Mouse (Mus musculus): Measurements from ENCODE around the gene Efemp2. TPM values are rescaled to one million over a fixed set of nuclear protein-coding genes. Genes with fewer than 3 reads are reported as not detected.
"Not testable (repeated sequence)": the region's sequence is repeated elsewhere in the genome, so short reads cannot be mapped to it uniquely, and the experiment has no call there.

The Efemp2 gene
- total RNA-seq, 1 experiment from 2014 or later: 56.3 TPM

DNA sequence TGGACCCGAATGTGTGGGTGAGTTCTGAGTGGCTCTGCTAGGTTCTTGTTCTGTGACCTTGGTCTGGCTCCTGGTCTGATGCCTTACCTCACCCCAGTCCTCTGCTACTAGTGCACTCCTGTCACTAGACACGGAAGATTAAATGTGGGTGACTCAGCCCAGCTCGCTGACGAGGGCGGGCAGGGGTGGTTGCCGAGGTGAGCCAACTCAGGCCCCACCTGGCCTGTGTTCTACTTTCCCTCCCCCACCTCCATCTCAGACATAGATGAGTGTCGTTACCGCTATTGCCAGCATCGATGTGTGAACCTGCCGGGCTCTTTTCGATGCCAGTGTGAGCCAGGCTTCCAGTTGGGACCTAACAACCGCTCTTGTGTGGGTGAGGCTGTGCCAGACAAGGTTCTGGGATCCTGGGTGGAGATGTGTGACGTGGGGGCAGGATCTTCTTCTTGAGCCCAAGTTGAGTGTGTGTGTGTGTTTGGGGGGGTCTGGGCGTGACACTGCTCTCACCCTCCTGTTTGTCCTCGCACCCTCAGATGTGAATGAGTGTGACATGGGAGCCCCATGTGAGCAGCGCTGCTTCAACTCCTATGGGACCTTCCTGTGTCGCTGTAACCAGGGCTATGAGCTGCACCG, 4.0 kb downstream of the Efemp2 start:
- DNase-seq: no peak

DNA sequence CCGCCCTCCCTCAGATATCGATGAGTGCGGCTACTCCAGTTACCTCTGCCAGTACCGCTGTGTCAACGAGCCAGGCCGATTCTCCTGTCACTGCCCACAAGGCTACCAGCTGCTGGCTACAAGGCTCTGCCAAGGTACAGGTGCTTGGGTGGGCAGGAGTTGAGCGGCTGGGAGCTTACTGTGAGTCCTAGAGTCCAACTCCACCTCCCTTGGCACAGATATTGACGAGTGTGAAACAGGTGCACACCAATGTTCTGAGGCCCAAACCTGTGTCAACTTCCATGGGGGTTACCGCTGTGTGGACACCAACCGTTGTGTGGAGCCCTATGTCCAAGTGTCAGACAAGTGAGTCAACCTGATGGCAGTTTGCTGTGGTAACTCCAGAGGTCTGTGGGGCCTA, 6.3 kb downstream of the Efemp2 start:
- DNase-seq: no peak

DNA sequence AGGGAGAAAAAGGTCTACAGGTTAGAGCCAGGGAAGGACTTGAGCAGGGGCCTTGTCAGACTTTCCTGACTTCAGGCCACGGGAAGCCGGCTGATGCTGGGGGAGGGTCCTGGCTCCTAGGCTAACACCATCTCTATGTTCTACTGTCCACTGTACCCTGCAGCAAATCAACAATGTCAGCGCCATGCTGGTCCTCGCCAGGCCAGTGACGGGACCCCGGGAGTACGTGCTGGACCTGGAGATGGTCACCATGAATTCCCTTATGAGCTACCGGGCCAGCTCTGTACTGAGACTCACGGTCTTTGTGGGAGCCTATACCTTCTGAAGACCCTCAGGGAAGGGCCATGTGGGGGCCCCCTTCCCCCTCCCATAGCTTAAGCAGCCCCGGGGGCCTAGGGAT, 7.6 kb downstream of the Efemp2 start:
- DNase-seq: no peak

DNA sequence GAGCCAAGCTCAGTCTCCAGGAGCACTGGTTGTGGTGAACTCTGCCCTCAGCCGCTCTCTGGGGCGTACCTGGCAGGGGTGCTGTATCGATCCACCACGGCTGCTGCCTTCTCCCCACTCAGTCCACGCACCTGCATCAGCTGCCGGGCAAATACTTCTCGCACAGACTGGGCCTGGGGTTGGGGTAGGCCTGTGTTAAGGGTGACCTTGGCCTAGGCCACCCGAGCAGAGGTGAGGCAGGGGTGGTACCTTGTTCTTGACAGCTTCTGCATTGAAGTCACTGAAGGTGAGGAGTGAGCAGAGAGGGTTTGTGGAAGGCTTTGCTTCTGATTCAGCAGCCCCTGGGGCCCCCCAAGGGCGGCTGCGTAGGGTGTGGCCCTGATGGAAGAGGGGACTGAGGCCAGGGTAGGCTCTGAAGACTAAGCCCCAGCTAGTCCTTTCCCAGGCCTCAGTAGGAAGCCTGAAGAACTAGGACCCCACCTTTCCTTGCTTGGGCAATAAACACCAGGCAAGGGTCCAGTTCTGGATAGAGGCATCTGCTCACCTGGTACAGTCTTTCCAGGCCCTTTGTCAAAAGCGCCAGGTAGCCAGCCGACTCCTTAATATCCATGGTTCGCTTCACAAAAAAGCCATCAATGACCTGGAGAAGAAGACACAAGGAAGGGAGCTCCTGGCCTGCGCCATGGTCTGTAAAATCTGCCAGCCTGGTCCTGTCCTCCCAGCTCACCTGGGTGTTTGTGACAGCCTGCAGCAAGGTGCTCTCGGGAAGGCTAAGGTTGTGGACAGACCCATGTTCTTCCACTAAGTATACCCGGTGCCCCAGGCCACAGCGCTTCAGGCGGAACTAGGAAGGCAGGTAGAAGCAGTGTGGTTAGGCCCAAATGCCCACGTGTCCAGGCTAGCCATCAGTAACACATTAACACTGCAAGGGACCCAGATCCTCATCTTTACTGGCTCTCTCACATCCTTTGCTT, 9.9 kb downstream of the Efemp2 start:
- no peak for DNase-seq

DNA sequence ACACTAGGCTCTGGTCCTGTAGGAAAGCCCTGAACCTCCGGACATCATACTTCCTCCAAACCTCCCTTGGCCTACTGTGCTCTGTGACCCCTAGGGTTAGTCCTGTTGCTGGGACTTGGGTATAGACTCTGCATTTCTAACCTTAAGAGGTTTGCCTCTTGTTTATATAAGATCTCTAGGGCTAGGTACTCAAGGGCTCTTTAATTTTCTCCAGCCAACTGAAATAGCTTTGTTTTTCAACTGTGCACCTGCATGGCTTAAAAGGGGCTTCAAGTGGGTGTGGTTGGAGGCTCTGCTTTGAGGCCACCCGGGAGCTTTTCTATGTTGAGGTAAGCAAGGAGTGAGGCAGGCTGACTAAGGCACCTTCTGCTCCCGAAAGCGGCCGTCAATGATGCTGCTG, 10.7 kb downstream of the Efemp2 start:
- DNase-seq: no peak

DNA sequence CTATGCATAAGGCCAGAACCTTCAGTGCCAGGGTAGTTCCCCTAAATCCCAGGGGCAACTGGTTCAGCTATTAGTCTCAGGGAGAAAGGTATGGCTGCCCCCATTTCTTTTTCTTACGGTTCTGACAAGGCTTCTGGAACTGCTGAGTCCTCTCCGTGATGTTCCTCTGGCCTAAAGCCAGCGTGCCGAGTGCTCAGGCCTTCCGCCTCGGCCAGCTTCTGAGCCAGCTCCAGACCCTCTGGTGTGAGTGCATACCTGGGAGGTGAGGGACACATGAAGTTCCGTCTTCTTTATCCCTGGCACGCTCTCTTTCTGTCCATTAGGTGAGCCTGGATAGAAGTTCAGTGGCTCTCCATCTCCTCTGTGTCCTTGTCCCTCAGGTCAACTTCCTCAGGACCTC, 11.6 kb downstream of the Efemp2 start:
- DNase-seq: no peak

DNA sequence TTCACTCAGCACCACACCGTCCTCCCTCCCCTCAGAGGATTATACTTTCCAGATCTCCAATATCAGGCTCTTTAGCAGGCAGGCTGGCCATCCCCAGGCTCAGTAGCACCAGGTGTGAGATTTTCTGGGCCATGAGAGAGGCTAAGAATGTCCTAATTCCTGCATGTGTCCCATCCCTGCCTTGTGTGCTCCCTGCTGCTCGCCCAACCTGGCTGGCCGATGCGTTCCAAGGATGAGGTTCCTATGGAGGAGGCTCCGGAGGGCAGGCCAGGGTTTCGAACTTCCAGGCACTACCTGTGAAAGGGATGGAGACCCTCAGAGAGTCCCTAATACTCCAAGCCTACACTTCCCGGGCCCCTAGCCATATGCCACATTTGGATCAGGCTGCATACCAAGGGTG, 12.1 kb downstream of the Efemp2 start:
- no peak for DNase-seq

DNA sequence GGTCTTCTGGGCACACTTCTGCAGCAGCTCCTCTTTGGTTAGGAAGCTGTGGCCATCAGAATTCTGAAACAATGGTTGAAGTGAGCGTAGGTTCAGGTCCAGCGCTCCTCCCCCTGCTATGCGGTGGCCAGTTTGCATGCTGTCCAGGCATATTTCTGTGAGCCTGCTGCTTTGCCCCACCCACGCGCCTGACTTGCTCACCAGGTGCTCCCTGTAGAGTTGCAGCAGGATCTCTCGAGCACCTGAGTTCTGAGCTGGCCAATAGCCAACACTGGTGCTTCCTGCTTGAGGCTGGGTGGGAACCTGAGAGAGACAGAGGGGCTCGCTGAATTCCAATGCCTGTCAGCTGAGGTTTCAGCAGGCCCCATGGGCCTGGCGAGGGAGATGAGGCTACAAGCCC, 12.5 kb downstream of the Efemp2 start:
- DNase-seq: no peak

DNA sequence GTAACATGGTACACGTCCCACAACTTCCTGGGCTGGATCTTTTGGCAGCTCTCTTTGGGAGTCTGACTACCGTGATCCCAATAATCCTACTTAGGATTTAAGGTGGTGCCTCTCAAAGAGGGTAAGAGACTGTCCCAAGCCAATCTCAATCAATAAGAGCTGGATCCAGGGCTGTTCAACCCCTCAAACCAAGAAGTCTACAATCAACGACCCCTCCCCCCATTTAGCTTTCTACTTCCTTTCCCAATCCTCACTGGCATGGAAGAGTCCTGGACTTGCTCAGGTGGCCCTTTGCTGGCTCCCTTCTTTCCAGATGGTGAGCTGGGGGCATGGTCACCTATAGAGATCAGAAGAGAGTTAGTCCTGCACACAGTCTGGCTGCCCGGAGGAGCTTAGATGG, 13.0 kb downstream of the Efemp2 start:
- DNase-seq: no peak

DNA sequence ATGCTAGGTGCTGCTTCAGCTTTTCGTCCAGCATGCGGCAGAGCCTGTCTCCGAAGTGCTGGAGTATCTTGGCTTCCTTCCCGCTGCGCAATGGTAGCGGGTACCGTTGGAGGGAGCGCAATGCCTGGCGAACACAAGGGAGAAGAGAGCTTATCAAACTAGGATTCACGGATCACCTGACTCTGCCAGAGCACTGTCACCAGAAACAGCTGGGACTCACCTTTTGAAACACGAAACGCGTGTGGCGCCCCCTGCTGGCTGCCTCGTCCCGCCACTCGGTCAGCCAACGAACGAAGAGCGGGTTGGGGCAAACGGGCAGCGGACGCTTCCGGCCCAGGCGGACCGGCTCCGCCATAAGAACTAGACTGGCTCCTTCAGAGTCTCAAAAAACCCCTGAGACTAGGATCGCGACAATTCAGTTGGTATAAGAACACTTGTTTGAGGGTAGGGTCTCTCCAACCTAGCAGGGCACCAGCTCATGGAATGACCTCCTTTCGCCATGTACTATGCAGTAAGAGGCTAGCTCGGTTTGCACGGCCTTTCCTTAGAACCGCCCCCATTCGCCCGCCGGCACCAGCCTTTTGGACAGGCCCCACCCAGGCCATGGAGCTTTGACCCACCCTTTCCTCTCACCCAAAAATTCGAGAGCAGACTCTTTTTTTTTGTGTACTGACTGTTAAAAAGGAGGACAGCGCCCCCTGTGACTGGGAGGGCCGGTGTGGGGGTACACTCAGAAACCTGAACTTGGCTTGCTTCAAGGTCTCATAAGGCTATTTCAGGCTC, 14.2 kb downstream of the Efemp2 start, which contains the start of gene Mus81:
Gene Mus81, minus strand, starts transcription at position 635 of the 783 bp plus-strand sequence.
- DNase-seq: peak; percentile 98

DNA sequence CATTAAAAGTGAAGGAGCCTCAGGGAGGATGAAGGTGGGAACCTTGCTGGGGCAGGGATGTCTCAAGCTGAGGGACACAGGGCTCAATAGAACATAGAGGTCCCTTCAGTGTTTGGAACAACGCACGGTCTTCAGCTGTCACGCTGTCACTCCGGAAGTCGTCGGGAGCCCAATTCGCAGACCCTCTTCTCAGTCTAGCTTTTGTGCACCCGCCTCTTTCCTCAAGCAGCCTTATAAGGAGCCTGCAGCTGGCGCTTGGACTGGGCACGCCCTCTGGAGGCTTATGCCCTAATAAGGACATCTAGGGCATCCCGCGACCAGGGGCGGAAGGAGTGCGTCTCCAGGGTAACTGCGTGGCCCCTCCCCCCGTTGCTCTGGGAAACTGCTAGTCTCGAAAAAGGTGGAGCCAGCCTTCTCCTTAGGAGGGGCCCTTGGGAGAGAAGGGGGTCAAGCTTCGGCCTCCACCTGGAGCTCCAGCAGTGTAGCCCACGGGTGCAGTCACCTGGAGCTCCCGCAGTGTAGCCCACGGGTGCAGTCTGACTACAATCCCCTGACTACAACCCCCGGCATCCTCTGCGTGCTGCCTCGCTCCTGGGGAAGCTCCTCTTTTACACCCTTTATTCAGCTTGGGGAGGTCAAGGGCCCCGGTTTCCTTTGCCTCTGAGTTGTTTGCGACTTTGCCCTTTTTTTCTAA, 15.3 kb downstream of the Efemp2 start:
- DNase-seq: peak; percentile 95

DNA sequence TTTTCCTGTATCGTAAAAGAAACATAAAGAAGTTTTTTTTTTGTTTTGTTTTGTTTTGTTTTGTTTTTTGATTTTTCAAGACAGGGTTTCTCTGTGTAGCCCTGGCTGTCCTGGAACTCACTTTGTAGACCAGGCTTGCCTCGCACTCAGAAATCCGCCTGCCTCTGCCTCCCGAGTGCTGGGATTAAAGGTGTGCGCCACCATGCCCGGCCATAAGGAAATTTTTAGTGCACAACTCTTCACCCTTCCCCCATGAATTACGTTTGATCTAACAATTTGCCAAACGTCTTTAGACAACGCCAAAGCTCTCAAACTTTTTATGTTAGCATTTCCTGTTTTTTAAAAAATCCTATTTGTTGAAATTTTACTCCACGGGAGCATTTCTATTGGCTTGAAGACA, 16.0 kb downstream of the Efemp2 start:
- DNase-seq: not testable (repeated sequence)

DNA sequence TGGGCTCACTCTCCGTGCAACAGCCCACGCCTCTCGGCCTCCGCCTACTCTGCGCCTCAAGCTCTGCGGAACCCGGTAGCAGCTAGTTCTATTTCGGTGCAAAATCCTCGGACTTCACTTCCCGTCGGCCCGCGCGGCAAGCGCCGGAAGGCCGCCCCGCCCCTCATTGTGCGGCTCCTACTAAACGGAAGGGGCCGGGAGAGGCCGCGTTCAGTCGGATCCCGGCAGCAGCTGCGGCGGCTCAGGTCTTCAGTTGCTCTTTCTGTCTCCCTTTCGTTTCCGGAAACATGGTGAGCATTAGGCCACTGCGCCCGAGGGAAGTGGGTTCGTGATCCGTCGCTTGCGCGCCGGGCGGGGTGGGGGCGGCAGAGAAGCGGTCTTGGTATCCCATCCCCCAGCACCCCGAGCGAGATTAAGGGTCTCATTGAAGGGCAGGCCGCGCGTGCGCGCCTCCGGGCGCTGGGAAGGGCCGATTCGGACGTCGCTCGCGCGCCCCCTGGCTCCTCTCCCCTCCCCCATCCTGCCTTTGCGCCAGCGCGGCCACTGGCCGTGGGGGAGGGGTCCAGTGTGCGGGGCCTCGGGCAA, 16.7 kb downstream of the Efemp2 start, which contains the start of gene Cfl1:
Gene Cfl1, plus strand, starts transcription at position 143 of the 585 bp plus-strand sequence.
- DNase-seq: peak; percentile 91

DNA sequence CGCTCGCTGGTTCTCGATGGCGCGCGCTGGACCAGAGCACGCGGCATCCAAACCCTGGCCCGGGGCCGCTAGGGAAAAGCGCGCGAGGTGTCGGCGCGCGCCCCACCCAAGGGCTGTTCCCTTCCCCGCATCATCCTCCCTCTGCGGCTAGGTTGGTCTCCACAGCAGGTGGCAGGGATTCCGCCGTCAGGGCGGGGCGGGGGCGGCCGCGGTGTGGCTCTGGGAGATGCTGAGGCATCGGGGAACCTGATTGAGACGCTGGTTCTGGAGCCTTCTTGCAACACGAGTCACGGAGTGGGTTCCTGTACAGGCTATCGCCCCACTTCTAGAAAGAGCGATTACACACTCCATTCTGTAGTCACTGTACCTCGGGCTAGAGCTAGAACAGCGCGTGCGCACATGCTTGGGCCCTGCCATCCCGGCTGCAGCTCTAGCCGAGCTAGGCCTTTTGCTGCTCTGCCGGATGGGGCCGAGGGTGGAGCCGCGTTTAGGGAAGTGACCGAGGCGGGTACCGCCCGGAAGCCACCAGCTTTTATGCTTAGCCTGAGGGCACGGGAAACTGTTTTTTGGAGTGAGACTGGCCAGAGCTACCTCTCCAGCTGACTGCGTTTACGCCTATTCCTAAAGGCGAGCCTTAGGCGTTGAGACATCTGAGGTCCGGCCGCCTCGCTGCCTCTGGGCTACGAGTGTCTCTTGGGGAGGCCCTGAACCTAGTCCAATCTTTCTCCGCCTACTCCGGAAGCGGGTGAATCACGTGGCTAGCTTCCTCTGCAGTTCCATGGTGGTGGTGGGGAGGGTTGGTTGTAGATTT, 17.3 kb downstream of the Efemp2 start:
- DNase-seq: peak; percentile 81

DNA sequence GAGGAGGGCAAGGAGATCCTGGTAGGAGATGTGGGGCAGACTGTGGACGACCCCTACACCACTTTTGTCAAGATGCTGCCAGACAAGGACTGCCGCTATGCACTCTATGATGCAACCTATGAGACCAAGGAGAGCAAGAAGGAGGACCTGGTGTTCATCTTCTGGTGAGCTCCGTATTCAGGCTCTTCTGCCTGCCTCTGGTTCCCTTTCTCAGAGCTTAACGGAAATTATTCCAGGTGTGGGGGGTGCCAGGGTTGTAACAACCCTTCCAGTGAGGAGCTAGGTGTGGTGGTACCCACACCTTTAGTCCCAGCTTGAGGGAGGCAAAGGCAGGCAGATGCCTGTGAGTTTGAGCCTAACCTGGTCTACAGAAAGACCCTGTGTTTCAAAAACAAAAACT, 18.9 kb downstream of the Efemp2 start:
- no peak for DNase-seq

DNA sequence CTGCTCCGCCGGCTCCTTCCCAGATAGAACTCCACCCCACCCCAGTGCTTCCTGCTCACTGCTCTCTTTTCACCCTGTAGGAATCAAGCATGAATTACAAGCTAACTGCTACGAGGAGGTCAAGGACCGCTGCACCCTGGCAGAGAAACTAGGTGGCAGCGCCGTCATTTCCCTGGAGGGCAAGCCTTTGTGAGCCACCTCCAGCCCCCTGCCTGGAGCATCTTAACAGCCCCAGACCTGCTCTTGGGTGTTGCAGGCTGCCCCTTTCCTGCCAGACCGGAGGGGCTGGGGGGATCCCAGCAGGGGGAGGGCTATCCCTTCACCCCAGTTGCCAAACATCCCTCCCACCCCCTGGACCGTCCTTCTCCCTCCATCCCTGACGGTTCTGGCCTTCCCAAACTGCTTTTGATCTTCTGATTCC, 19.6 kb downstream of the Efemp2 start:
- DNase-seq: not testable (repeated sequence)

DNA sequence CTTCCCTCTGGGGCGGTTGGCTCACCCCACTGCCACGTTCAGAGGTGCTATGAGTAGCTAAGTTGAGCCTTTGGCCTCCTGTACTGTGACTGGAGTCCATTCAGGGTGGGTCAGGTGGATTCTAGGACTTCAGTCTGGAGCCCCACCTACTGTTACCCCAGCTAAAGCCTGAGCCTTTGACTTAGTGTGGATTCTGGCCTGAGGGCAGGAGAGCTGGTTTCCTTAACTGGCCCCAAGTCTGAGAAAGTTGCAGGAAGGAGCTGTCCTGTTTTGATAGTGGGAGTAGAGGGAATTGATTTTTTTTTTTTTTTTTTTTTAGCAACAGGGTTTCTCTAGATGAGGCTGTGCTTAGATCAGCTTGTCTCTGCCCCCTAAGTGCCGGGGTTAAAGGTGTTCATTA, 20.6 kb downstream of the Efemp2 start:
- DNase-seq: no peak

DNA sequence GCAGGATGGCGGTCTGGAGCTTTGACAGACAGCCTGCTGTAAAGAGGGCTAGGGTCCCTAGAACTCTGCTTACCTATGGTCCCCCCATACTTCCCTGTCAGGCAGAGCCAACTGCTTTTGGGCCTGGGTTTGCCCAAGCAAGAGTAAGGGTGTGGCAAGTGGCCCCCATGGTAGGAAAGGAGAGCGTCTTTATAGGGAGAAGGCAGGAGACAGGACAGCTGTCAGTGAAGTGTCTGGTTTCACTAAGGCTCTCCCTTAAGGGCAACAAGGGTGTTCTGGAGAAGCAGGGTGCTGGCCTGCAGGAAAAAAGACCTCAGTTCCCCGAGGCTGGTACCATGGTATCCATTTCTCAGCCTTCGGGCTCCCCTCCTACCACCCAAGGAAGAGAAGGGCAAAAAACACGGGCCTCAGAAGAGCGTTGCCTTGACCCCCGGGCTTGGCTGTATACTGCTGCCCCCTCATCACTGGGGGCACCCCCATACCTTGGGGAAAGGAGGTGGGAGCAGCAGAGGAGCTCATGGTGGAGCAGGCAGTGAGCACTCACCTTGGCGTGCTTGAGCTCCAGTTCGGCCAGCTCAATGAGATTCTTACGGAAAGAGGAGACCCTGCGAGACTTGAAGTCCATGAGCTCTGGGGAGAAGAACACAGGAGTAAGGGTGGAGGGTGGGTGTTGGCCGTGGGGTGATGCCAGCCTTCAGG, 21.7 kb downstream of the Efemp2 start:
- no peak for DNase-seq

DNA sequence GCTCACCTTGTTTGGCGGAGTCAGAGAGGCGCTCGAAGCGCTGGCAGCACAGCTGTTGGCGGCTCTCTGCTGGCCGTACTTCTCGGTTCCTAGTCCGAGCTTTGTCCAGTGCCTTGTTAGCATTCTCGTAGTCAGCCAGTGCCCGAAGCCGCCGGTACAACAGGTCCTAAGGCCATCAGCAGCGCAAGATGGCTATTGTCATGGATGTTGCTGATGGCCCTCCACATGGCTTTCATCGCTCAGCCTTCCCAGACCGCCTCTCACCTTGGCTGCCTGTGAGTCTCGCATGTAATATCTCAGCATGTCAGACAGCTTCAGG, 22.3 kb downstream of the Efemp2 start:
- no peak for DNase-seq

DNA sequence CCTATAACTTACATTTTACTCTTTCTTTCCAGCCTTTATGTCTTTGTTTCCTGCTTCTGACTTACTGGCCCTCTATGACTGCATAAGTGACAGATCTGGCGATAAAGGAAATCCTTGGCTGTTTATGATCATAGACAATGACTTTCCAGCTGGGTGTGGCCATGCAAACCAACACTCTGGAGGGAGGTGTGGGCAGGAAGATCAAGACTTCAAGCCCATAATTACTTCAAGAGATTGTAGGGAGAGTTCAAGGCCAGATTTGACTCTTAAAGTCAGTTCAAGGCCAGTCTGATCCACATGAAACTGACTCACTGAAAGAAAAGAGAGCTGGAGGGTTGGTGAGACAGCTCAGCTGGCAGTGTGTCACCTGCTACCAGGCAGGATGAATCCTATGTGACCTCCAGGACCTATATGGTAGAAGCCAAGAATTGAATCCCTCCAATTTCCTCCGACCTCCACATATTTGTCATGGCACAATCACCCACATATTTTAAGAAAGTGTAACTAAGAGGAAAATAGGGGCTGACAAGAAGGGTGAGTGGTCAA, 26.6 kb downstream of the Efemp2 start:
- no peak for DNase-seq

All from adrenal gland, postnatal 25 days (tissue).